Mouse (Mus musculus) olfactory bulb, adult 2 months (tissue): ENCODE data around the gene Glyr1.

Experiments used
- CTCF ChIP-seq: fragments of 200-500 bp; IDR thresholded peaks from 2 replicates; pipeline ENCODE4 v1.5.1; 2012; ENCODE audit warnings: low read depth, mild to moderate bottlenecking, low read length, moderate library complexity; ENCODE audit not compliant: insufficient read depth
- POLR2A ChIP-seq: fragments of 200-500 bp; IDR thresholded peaks from 2 replicates; pipeline ENCODE4 v1.6.1; 2012; ENCODE audit warnings: mild to moderate bottlenecking, low read depth, low read length, moderate library complexity; ENCODE audit not compliant: insufficient read depth

DNA sequence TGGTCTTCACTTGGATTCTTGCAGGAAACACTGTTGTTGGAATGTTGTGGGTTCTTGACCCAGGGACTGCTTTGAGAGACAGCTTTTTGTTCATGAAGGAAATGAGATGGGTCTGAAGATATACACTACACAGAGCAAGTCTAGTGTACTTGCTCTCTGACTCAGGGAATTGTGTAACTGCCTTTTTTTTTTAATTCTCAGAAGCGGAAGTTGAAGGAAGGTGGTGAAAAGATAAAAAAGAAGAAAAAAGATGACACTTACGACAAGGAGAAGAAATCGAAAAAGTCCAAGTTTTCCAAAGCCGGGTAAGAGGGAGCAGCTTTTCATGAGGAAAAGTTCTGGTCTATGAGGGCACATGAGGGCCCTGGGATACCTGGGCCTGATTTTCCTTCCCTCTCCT, 13.8 kb upstream of the Glyr1 start:
- TF ChIP-seq CTCF (no peak), POLR2A (no peak)
